Mouse (Mus musculus): Measurements from ENCODE around the gene Trpm7.
"Not testable (repeated sequence)": the region's sequence is repeated elsewhere in the genome, so short reads cannot be mapped to it uniquely, and the experiment has no call there.

The Trpm7 gene

GRCm38 (mm10) chr2:126875871-126876796, at the start of gene Trpm7:
Gene Trpm7 (minus strand): TSS chr2:126876230.
- peak; percentile 86 for DNase-seq (ENCODE audit: low read depth, low spot score)

GRCm38 (mm10) chr2:126920358-126921060, 44.5 kb upstream of the Trpm7 start:
- no peak for DNase-seq (ENCODE audit: low read depth, low spot score)

GRCm38 (mm10) chr2:126916236-126916635, 40.2 kb upstream of the Trpm7 start:
- DNase-seq (ENCODE audit: low read depth, low spot score), result no peak

GRCm38 (mm10) chr2:126914096-126914495, 38.1 kb upstream of the Trpm7 start:
- no peak for DNase-seq (ENCODE audit: low read depth, low spot score)

- no peak for DNase-seq (ENCODE audit: low read depth, low spot score)
Measured at GRCm38 (mm10) chr2:126904162-126904561, 28.1 kb upstream of the Trpm7 start.

GRCm38 (mm10) chr2:126897511-126897910, 21.5 kb upstream of the Trpm7 start:
- no peak for DNase-seq (ENCODE audit: low read depth, low spot score)

- DNase-seq (ENCODE audit: low read depth, low spot score), result no peak
Measured at GRCm38 (mm10) chr2:126896941-126897340, 20.9 kb upstream of the Trpm7 start.

GRCm38 (mm10) chr2:126894245-126894644, 18.2 kb upstream of the Trpm7 start:
- no peak for DNase-seq (ENCODE audit: low read depth, low spot score)

- no peak for DNase-seq (ENCODE audit: low read depth, low spot score)
Measured at GRCm38 (mm10) chr2:126892316-126892715, 16.3 kb upstream of the Trpm7 start.

- DNase-seq (ENCODE audit: low read depth, low spot score), result no peak
Measured at GRCm38 (mm10) chr2:126891743-126892142, 15.7 kb upstream of the Trpm7 start.

- no peak for DNase-seq (ENCODE audit: low read depth, low spot score)
Measured at GRCm38 (mm10) chr2:126887141-126887540, 11.1 kb upstream of the Trpm7 start.

- no peak for DNase-seq (ENCODE audit: low read depth, low spot score)
Measured at GRCm38 (mm10) chr2:126885871-126886270, 9.8 kb upstream of the Trpm7 start.

GRCm38 (mm10) chr2:126882711-126883110, 6.7 kb upstream of the Trpm7 start:
- not testable (repeated sequence) for DNase-seq (ENCODE audit: low read depth, low spot score)

- no peak for DNase-seq (ENCODE audit: low read depth, low spot score)
Measured at GRCm38 (mm10) chr2:126877991-126878390, 2.0 kb upstream of the Trpm7 start.

GRCm38 (mm10) chr2:126875516-126875835, 554 bp downstream of the Trpm7 start:
- DNase-seq (ENCODE audit: low read depth, low spot score), result no peak

GRCm38 (mm10) chr2:126874809-126875515, 1.1 kb downstream of the Trpm7 start:
- no peak for DNase-seq (ENCODE audit: low read depth, low spot score)

- no peak for DNase-seq (ENCODE audit: low read depth, low spot score)
Measured at GRCm38 (mm10) chr2:126866301-126866700, 9.7 kb downstream of the Trpm7 start.

- no peak for DNase-seq (ENCODE audit: low read depth, low spot score)
Measured at GRCm38 (mm10) chr2:126865501-126866199, 10.4 kb downstream of the Trpm7 start.

- DNase-seq (ENCODE audit: low read depth, low spot score), result no peak
Measured at GRCm38 (mm10) chr2:126865026-126865425, 11.0 kb downstream of the Trpm7 start.

GRCm38 (mm10) chr2:126844751-126845150, 31.3 kb downstream of the Trpm7 start:
- no peak for DNase-seq (ENCODE audit: low read depth, low spot score)

- no peak for DNase-seq (ENCODE audit: low read depth, low spot score)
Measured at GRCm38 (mm10) chr2:126838848-126839247, 37.2 kb downstream of the Trpm7 start.

- DNase-seq (ENCODE audit: low read depth, low spot score), result no peak
Measured at GRCm38 (mm10) chr2:126817414-126817813, 58.6 kb downstream of the Trpm7 start.

Measured in retina, postnatal 7 days (tissue).